Mouse (Mus musculus): ENCODE data around the gene Kcmf1. TPM values are rescaled to one million over a fixed set of nuclear protein-coding genes. Genes with fewer than 3 reads are reported as not detected.
"Not testable (repeated sequence)": the region's sequence is repeated elsewhere in the genome, so short reads cannot be mapped to it uniquely, and the experiment has no call there.

Gene Kcmf1
- polyA plus RNA-seq, 1 experiment, result 91.5 TPM

- Histone ChIP-seq H3K4me3 (replicated peaks) (no peak overlapping the region), H3K36me3 (replicated peaks; ENCODE audit: low read length) (peaks cover 25% of the 10 kb centered on the region), H3K27me3 (replicated peaks) (no peaks in the 10 kb centered on the region), H3K4me1 (peaks cover 56% of the 10 kb centered on the region), H3K9me3 (no peaks in the 10 kb centered on the region)
- TF ChIP-seq GATA1 (IDR thresholded peaks at IDR 0.05; ENCODE audit: borderline replicate concordance, low read length) (no peak), FLI1 (IDR thresholded peaks at IDR 0.05; ENCODE audit: low read length) (no peak)
Observed at GRCm38 (mm10) chr6:72866232-72866631, 33.5 kb downstream of the Kcmf1 start.

DNA sequence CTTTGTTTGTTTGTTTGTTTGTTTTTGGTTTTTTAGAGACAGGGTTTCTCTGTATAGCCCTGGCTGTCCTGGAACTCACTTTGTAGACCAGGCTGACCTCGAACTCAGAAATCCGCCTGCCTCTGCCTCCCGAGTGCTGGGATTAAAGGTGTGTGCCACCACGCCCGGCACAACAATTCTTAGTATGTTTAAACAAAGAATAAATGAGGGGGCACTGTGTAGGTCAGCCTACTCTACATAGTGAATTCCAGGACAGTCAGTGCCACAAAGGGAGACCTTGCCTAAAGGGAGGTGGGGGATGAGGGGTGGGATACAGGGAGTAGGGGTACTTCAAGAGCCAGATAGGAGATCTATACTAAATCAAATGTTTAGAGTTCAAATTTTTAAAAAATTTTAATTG, 37.1 kb downstream of the Kcmf1 start:
- not testable (repeated sequence) for H3K9me3 ChIP-seq; H3K4me3 ChIP-seq (replicated peaks); H3K27me3 ChIP-seq (replicated peaks)
- peaks cover 54% of the 10 kb centered on the region for H3K36me3 ChIP-seq (replicated peaks; ENCODE audit: low read length)
- H3K4me1 ChIP-seq, result peaks cover 21% of the 10 kb centered on the region

GRCm38 (mm10) chr6:72854256-72854655, 45.5 kb downstream of the Kcmf1 start:
- TF ChIP-seq FLI1 (IDR thresholded peaks at IDR 0.05; ENCODE audit: low read length), result no peak
- no peak overlapping the region for H3K4me3 ChIP-seq (replicated peaks)
- peaks cover 7% of the 10 kb centered on the region; the same call in 1 of the 2 replicates for H3K9me3 ChIP-seq
- H3K4me1 ChIP-seq, result peaks cover 26% of the 10 kb centered on the region
- H3K36me3 ChIP-seq (replicated peaks; ENCODE audit: low read length), result peaks cover 99% of the 10 kb centered on the region
- H3K27me3 ChIP-seq (replicated peaks), result no peaks in the 10 kb centered on the region

- H3K4me1 ChIP-seq, result peaks cover 26% of the 10 kb centered on the region
- no peaks in the 10 kb centered on the region for H3K27me3 ChIP-seq (replicated peaks)
- H3K4me3 ChIP-seq (replicated peaks), result no peak overlapping the region
- H3K9me3 ChIP-seq, result peaks cover 7% of the 10 kb centered on the region; the same call in 1 of the 2 replicates
- TF ChIP-seq FLI1 (IDR thresholded peaks at IDR 0.05; ENCODE audit: low read length), result no peak
- TF ChIP-seq GATA1 (IDR thresholded peaks at IDR 0.05; ENCODE audit: borderline replicate concordance, low read length), result no peak
- H3K36me3 ChIP-seq (replicated peaks; ENCODE audit: low read length), result peaks cover 99% of the 10 kb centered on the region
Observed at GRCm38 (mm10) chr6:72852180-72852579, 47.6 kb downstream of the Kcmf1 start.

DNA sequence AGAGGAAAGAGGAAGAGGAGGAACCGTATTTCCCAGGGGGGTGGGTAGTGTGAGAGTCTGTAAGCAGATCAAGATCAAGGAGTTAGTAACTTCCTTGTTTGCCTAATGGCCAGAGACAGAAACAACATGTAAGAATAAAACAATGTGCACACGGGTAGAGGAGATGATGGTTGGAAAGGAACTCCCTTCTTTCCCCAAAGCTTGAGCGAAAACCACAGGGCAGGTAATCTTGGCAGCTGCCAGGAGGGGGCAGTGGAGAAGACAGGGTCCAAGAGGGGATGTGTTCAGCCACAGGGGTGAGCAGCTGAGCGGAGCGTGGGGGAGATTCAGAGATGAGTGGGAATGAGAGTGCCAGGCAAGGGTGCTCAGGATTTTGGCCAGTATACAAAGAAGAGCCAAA, 48.1 kb downstream of the Kcmf1 start:
- Histone ChIP-seq H3K9me3 (peaks cover 7% of the 10 kb centered on the region; the same call in 1 of the 2 replicates), H3K36me3 (replicated peaks; ENCODE audit: low read length) (peaks cover 99% of the 10 kb centered on the region), H3K4me3 (replicated peaks) (no peak overlapping the region), H3K4me1 (peaks cover 26% of the 10 kb centered on the region), H3K27me3 (replicated peaks) (no peaks in the 10 kb centered on the region)
- TF ChIP-seq FLI1 (IDR thresholded peaks at IDR 0.05; ENCODE audit: low read length) (no peak), GATA1 (IDR thresholded peaks at IDR 0.05; ENCODE audit: borderline replicate concordance, low read length) (no peak)

GRCm38 (mm10) chr6:72841986-72842502, 57.7 kb downstream of the Kcmf1 start:
- Histone ChIP-seq H3K36me3 (replicated peaks; ENCODE audit: low read length) (peaks cover 82% of the 10 kb centered on the region), H3K4me3 (replicated peaks) (no peak overlapping the region), H3K27me3 (replicated peaks) (no peaks in the 10 kb centered on the region), H3K9me3 (no peaks in the 10 kb centered on the region), H3K4me1 (peaks cover 2% of the 10 kb centered on the region; the same call in 1 of the 2 replicates)
- no peak for TF ChIP-seq GATA1 (IDR thresholded peaks at IDR 0.05; ENCODE audit: borderline replicate concordance, low read length)
- no peak for TF ChIP-seq FLI1 (IDR thresholded peaks at IDR 0.05; ENCODE audit: low read length)

GRCm38 (mm10) chr6:72840867-72841780, 58.7 kb downstream of the Kcmf1 start:
- TF ChIP-seq GATA1 (IDR thresholded peaks at IDR 0.05; ENCODE audit: borderline replicate concordance, low read length), result no peak
- TF ChIP-seq FLI1 (IDR thresholded peaks at IDR 0.05; ENCODE audit: low read length), result no peak
- Histone ChIP-seq H3K27me3 (replicated peaks) (no peaks in the 10 kb centered on the region), H3K9me3 (no peaks in the 10 kb centered on the region), H3K4me3 (replicated peaks) (no peak overlapping the region), H3K4me1 (peaks cover 8% of the 10 kb centered on the region), H3K36me3 (replicated peaks; ENCODE audit: low read length) (peaks cover 73% of the 10 kb centered on the region)

DNA sequence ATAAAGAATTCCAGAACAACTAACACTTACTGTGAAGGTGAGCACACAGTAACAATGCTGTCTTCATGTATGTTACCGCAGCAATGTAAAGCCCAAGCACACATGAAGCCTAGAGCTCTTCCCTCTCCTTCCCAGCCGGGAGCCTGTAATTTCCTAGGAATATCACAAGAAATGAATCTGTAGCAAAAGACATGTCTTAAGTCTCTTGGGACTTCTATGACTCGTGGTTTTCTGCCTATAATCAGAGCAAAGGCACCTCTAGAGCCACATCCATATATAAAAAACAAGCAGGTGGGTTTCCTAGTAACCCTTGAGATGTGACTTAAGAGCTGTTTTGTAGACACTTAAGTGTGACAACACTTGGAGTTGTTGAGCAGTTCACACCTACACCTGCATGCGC, 62.0 kb downstream of the Kcmf1 start:
- H3K9me3 ChIP-seq, result no peaks in the 10 kb centered on the region
- H3K4me3 ChIP-seq (replicated peaks), result no peak overlapping the region
- peaks cover 8% of the 10 kb centered on the region for H3K27me3 ChIP-seq (replicated peaks)
- H3K36me3 ChIP-seq (replicated peaks; ENCODE audit: low read length), result peaks cover 42% of the 10 kb centered on the region
- H3K4me1 ChIP-seq, result peaks cover 9% of the 10 kb centered on the region; the same call in 1 of the 2 replicates
- TF ChIP-seq FLI1 (IDR thresholded peaks at IDR 0.05; ENCODE audit: low read length) (no peak), GATA1 (IDR thresholded peaks at IDR 0.05; ENCODE audit: borderline replicate concordance, low read length) (no peak)

DNA sequence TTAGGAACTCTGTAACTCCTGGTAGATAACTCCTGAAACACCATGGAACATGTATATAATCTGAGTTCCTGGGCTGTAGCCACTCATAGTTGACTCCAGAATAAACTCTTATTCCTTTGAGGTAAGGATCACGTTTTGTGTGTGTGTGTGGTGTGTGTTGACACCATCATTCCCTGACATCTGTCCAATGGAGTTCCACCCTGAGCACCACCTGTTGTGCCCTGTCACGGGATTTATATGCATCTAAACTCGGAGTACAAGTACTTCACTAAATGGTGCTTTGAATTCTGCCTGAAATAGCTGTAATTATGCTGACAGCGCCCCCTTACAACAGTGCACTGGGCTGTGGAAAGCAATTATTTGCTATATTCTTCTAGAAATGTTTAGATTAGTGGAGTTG, 65.3 kb downstream of the Kcmf1 start:
- no peaks in the 10 kb centered on the region for H3K9me3 ChIP-seq
- peaks cover 20% of the 10 kb centered on the region for H3K27me3 ChIP-seq (replicated peaks)
- TF ChIP-seq GATA1 (IDR thresholded peaks at IDR 0.05; ENCODE audit: borderline replicate concordance, low read length), result no peak
- no peak for TF ChIP-seq FLI1 (IDR thresholded peaks at IDR 0.05; ENCODE audit: low read length)
- peaks cover 15% of the 10 kb centered on the region for H3K4me1 ChIP-seq
- H3K36me3 ChIP-seq (replicated peaks; ENCODE audit: low read length), result peaks cover 11% of the 10 kb centered on the region
- H3K4me3 ChIP-seq (replicated peaks), result no peak overlapping the region

GRCm38 (mm10) chr6:72831858-72832257, 67.9 kb downstream of the Kcmf1 start:
- Histone ChIP-seq H3K9me3 (peaks cover 9% of the 10 kb centered on the region), H3K4me1 (peaks cover 15% of the 10 kb centered on the region), H3K4me3 (replicated peaks) (no peak overlapping the region), H3K36me3 (replicated peaks; ENCODE audit: low read length) (no peaks in the 10 kb centered on the region), H3K27me3 (replicated peaks) (peaks cover 33% of the 10 kb centered on the region)
- TF ChIP-seq GATA1 (IDR thresholded peaks at IDR 0.05; ENCODE audit: borderline replicate concordance, low read length) (no peak), FLI1 (IDR thresholded peaks at IDR 0.05; ENCODE audit: low read length) (no peak)

Data from megakaryocyte, embryonic 14.5 days (primary cell).